Mouse (Mus musculus) myocyte (in vitro differentiated cells): ENCODE data around the gene Kti12. TPM values are rescaled to one million over a fixed set of nuclear protein-coding genes. Genes with fewer than 3 reads are reported as not detected.
A peak's percentile ranks its signal among the peaks of the same experiment; 100 is the strongest.

Experiments
- H3K27me3 ChIP-seq: one replicate; pipeline ENCODE4 v1.6.1; 2011; ENCODE audit not compliant: control insufficient read depth, insufficient read depth, insufficient read length
- H3K36me3 ChIP-seq: one replicate; pipeline ENCODE4 v1.6.1; 2011; ENCODE audit not compliant: control insufficient read depth, insufficient read depth
- H3K4me2 ChIP-seq: one replicate; pipeline ENCODE4 v1.6.1; 2011; ENCODE audit warnings: low read depth, control low read depth
- H3K4me3 ChIP-seq: one replicate; pipeline ENCODE4 v1.5.1; 2011; ENCODE audit warnings: mild to moderate bottlenecking, control low read depth, moderate library complexity
- H3K79me2 ChIP-seq: one replicate; pipeline ENCODE4 v1.6.1; 2011; ENCODE audit not compliant: control insufficient read depth, insufficient read depth
- H3ac ChIP-seq: one replicate; pipeline ENCODE4 v1.6.1; 2011; ENCODE audit not compliant: control insufficient read depth, insufficient read length
- CEBPB ChIP-seq: IDR thresholded peaks from 2 replicates; pipeline ENCODE4 v1.6.1; 2011; ENCODE audit warnings: mild to moderate bottlenecking, moderate library complexity; ENCODE audit not compliant: poor library complexity, insufficient read depth, severe bottlenecking
- E2F4 ChIP-seq: IDR thresholded peaks from one replicate; pipeline ENCODE4 v1.6.1; 2011; ENCODE audit warnings: mild to moderate bottlenecking, control low read depth, moderate library complexity; ENCODE audit not compliant: insufficient read depth
- MAX ChIP-seq: IDR thresholded peaks from one replicate; pipeline ENCODE4 v1.6.1; 2011; ENCODE audit warnings: low read depth, mild to moderate bottlenecking, control low read depth
- MYOD1 ChIP-seq, 3 experiments: IDR thresholded peaks; one replicate each; pipeline ENCODE4 v1.6.1; 2011; ENCODE audit warnings: control low read depth in 2 of 3, low read depth in 2 of 3, mild to moderate bottlenecking in 2 of 3, moderate library complexity in 1 of 3; ENCODE audit not compliant: insufficient read length in 2 of 3, control insufficient read depth in 1 of 3
- MYOG ChIP-seq, 3 experiments: IDR thresholded peaks; one replicate each; pipeline ENCODE4 v1.6.1; 2011; ENCODE audit warnings: control low read depth in 2 of 3, low read depth in 2 of 3, mild to moderate bottlenecking in 2 of 3; ENCODE audit not compliant: insufficient read length in 2 of 3, control insufficient read depth in 1 of 3, insufficient read depth in 1 of 3
- POLR2A ChIP-seq: IDR thresholded peaks from one replicate; pipeline ENCODE4 v1.6.1; 2011; ENCODE audit warnings: low read depth, mild to moderate bottlenecking, control low read depth, moderate library complexity; ENCODE audit not compliant: insufficient read length
- POLR2AphosphoS2 ChIP-seq: IDR thresholded peaks from one replicate; pipeline ENCODE4 v1.6.1; 2011; ENCODE audit warnings: low read depth, control low read depth; ENCODE audit not compliant: insufficient read length
- REST ChIP-seq: IDR thresholded peaks from one replicate; pipeline ENCODE4 v1.6.1; 2011; ENCODE audit warnings: mild to moderate bottlenecking, control low read depth, moderate library complexity; ENCODE audit not compliant: insufficient read depth, insufficient read length
- SRF ChIP-seq: IDR thresholded peaks from one replicate; pipeline ENCODE4 v1.6.1; 2011; ENCODE audit warnings: low read depth; ENCODE audit not compliant: control insufficient read depth, insufficient read length
- TCF12 ChIP-seq: IDR thresholded peaks from one replicate; pipeline ENCODE4 v1.6.1; 2011; ENCODE audit warnings: mild to moderate bottlenecking, control low read depth; ENCODE audit not compliant: poor library complexity, insufficient read depth, severe bottlenecking
- TCF3 ChIP-seq: IDR thresholded peaks from one replicate; pipeline ENCODE4 v1.6.1; 2011; ENCODE audit warnings: low read depth, control low read depth; ENCODE audit not compliant: insufficient read length
- USF1 ChIP-seq: IDR thresholded peaks from one replicate; pipeline ENCODE4 v1.6.1; 2011; ENCODE audit warnings: low read depth, mild to moderate bottlenecking, control low read depth, moderate library complexity
- polyA plus RNA-seq: library from polyadenylated mRNA; unstranded; fragments of >200 nt; fragmentation: generic; extraction: Trizol; gene quantifications from one replicate; pipeline ENCODE4 v1.2.1, GENCODE M21; 2012; ENCODE audit warnings: missing spikeins

Kti12 gene
- polyA plus RNA-seq, 1 experiment: 30.7 TPM

- no peak overlapping the region for H3K4me3 ChIP-seq
- no peak for TF ChIP-seq CEBPB
- no peak for TF ChIP-seq TCF3
- TF ChIP-seq REST: no peak
- no peak for TF ChIP-seq SRF
- TF ChIP-seq USF1: no peak
- TF ChIP-seq POLR2AphosphoS2: no peak
- TF ChIP-seq TCF12: no peak
- no peak for TF ChIP-seq E2F4
- no peak for TF ChIP-seq POLR2A
- no peak for TF ChIP-seq MYOG (IDR thresholded peaks at IDR 0.05; ENCODE audit: control insufficient read depth in 1 of 3, insufficient read depth in 1 of 3, insufficient read length in 2 of 3, low read depth in 2 of 3)
- no peak for TF ChIP-seq MYOD1 (IDR thresholded peaks at IDR 0.05; ENCODE audit: control insufficient read depth in 1 of 3, insufficient read length in 2 of 3, low read depth in 2 of 3)
- no peak for TF ChIP-seq MAX
- no peak overlapping the region for H3ac ChIP-seq
- H3K4me2 ChIP-seq: no peak overlapping the region
- no peaks in the 10 kb centered on the region for H3K27me3 ChIP-seq
- H3K79me2 ChIP-seq: no peaks in the 10 kb centered on the region
- H3K36me3 ChIP-seq: no peaks in the 10 kb centered on the region
Observed at GRCm38 (mm10) chr4:108869730-108870374, 22.3 kb downstream of the Kti12 start.

- Histone ChIP-seq H3ac (no peak overlapping the region), H3K36me3 (no peaks in the 10 kb centered on the region), H3K27me3 (no peaks in the 10 kb centered on the region), H3K4me3 (no peak overlapping the region), H3K79me2 (no peaks in the 10 kb centered on the region), H3K4me2 (no peak overlapping the region)
- TF ChIP-seq E2F4 (no peak), TCF3 (no peak), CEBPB (no peak), POLR2AphosphoS2 (no peak), USF1 (no peak)
Observed at GRCm38 (mm10) chr4:108873746-108874145, 26.2 kb downstream of the Kti12 start.

DNA sequence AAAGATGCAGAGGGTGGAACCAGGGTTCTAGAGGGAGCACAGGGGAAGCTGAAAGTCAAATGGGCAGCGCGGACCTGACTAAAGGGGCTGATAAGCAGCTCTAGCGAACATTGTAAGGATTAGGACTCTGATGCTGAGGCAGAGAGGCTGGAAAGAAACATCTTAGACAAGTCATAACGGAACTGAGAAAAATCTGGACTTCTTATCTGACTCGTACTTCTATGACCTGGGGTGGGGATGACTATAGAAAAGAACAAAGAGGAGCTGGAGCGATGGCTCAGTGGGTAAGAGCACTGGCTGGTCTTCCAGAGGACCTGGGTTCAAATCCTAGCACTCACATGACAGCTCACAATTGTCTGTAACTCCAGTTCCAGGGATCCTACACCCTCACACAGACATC, 30.3 kb downstream of the Kti12 start:
- H3K79me2 ChIP-seq: no peaks in the 10 kb centered on the region
- no peak for TF ChIP-seq MYOD1 (IDR thresholded peaks at IDR 0.05; ENCODE audit: control insufficient read depth in 1 of 3, insufficient read length in 2 of 3, low read depth in 2 of 3)
- no peak for TF ChIP-seq REST
- no peak for TF ChIP-seq TCF12
- H3K4me2 ChIP-seq: no peak overlapping the region
- no peaks in the 10 kb centered on the region for H3K36me3 ChIP-seq
- H3ac ChIP-seq: no peak overlapping the region
- no peaks in the 10 kb centered on the region for H3K27me3 ChIP-seq
- no peak overlapping the region for H3K4me3 ChIP-seq

GRCm38 (mm10) chr4:108878963-108879822, 31.6 kb downstream of the Kti12 start, which contains the start of gene Rab3b:
TSS of gene Rab3b (plus strand) at chr4:108879063.
- H3K4me3 ChIP-seq: no peak within 1 kb of the TSS
- H3K27me3 ChIP-seq: no peaks in the 10 kb centered on the region
- TF ChIP-seq CEBPB: no peak
- no peak for TF ChIP-seq POLR2AphosphoS2
- TF ChIP-seq E2F4: no peak
- H3K36me3 ChIP-seq: no peaks in the 10 kb centered on the region
- H3K4me2 ChIP-seq: peak within 1 kb of the TSS; percentile 34
- H3ac ChIP-seq: no peak within 1 kb of the TSS
- no peaks in the 10 kb centered on the region for H3K79me2 ChIP-seq

GRCm38 (mm10) chr4:108883815-108884214, 36.2 kb downstream of the Kti12 start:
- Histone ChIP-seq H3K79me2 (no peaks in the 10 kb centered on the region), H3K4me2 (no peak overlapping the region), H3K4me3 (no peak overlapping the region), H3K27me3 (no peaks in the 10 kb centered on the region), H3ac (no peak overlapping the region), H3K36me3 (no peaks in the 10 kb centered on the region)
- TF ChIP-seq POLR2AphosphoS2 (no peak), SRF (no peak), MAX (no peak), MYOD1 (IDR thresholded peaks at IDR 0.05; ENCODE audit: control insufficient read depth in 1 of 3, insufficient read length in 2 of 3, low read depth in 2 of 3) (no peak), REST (no peak), E2F4 (no peak), TCF3 (no peak), POLR2A (no peak), CEBPB (no peak), USF1 (no peak), TCF12 (no peak), MYOG (IDR thresholded peaks at IDR 0.05; ENCODE audit: control insufficient read depth in 1 of 3, insufficient read depth in 1 of 3, insufficient read length in 2 of 3, low read depth in 2 of 3) (no peak)
